Mouse (Mus musculus) adrenal gland, postnatal 14 days (tissue): Measurements from ENCODE around the gene Ubac1. TPM values are rescaled to one million over a fixed set of nuclear protein-coding genes. Genes with fewer than 3 reads are reported as not detected.

ENCODE experiments used
- DNase-seq: peaks from one replicate; pipeline ENCODE4 v3.0.0; 2021; ENCODE audit warnings: mixed read lengths
- long read RNA-seq, 2 experiments: library from polyadenylated mRNA; stranded (forward); transcript quantifications; one replicate each; pipeline ENCODE4 v2.0.0; 2021
- total RNA-seq: library from RNA; stranded (reverse); gene quantifications from 2 replicates; pipeline ENCODE4 v1.2.3, GENCODE M21; 2021

Ubac1 gene
- total RNA-seq, result 53.0 and 58.0 TPM in 2 replicates
- long read RNA-seq, experiment 1, transcript Ubac1-201 (10 exons, 1,852 nt), result major isoform, 70 of 92 reads
- long read RNA-seq, experiment 1, partial matches to known transcripts, result 2 of 92 reads
- long read RNA-seq, experiment 1, other reads (novel, unspliced or antisense), result 20 of 92 reads
- long read RNA-seq, experiment 2, transcript Ubac1-201 (10 exons, 1,852 nt), result major isoform, 57 of 81 reads
- long read RNA-seq, experiment 2, partial matches to known transcripts, result 5 of 81 reads
- long read RNA-seq, experiment 2, other reads (novel, unspliced or antisense), result 19 of 81 reads

GRCm38 (mm10) chr2:26021561-26022257, at the start of gene Ubac1:
Ubac1 (minus strand) TSS chr2:26021747.
- DNase-seq, result peak; percentile 95

- no peak for DNase-seq
Measured at GRCm38 (mm10) chr2:26068592-26068991, 47.0 kb upstream of the Ubac1 start.

GRCm38 (mm10) chr2:26068175-26068574, 46.6 kb upstream of the Ubac1 start:
- DNase-seq, result no peak

GRCm38 (mm10) chr2:26066527-26066926, 45.0 kb upstream of the Ubac1 start:
- DNase-seq, result no peak

GRCm38 (mm10) chr2:26062742-26063427, 41.3 kb upstream of the Ubac1 start:
- no peak for DNase-seq

- DNase-seq, result no peak
Measured at GRCm38 (mm10) chr2:26062241-26062640, 40.7 kb upstream of the Ubac1 start.

- DNase-seq, result no peak
Measured at GRCm38 (mm10) chr2:26061018-26061666, 39.6 kb upstream of the Ubac1 start.

GRCm38 (mm10) chr2:26057053-26057452, 35.5 kb upstream of the Ubac1 start:
- DNase-seq, result no peak

GRCm38 (mm10) chr2:26056226-26056625, 34.7 kb upstream of the Ubac1 start:
- no peak for DNase-seq

GRCm38 (mm10) chr2:26055747-26056102, 34.2 kb upstream of the Ubac1 start:
- no peak for DNase-seq

GRCm38 (mm10) chr2:26055046-26055746, 33.6 kb upstream of the Ubac1 start:
- peak; percentile 88 for DNase-seq

- DNase-seq, result no peak
Measured at GRCm38 (mm10) chr2:26052806-26053205, 31.3 kb upstream of the Ubac1 start.

- DNase-seq, result no peak
Measured at GRCm38 (mm10) chr2:26048816-26049215, 27.3 kb upstream of the Ubac1 start.

- DNase-seq, result no peak
Measured at GRCm38 (mm10) chr2:26044216-26044615, 22.7 kb upstream of the Ubac1 start.

GRCm38 (mm10) chr2:26042603-26043002, 21.1 kb upstream of the Ubac1 start:
- no peak for DNase-seq

GRCm38 (mm10) chr2:26041163-26041810, 19.7 kb upstream of the Ubac1 start:
- peak; percentile 20 for DNase-seq

- peak; percentile 68 for DNase-seq
Measured at GRCm38 (mm10) chr2:26039951-26040350, 18.4 kb upstream of the Ubac1 start.

GRCm38 (mm10) chr2:26037386-26037785, 15.8 kb upstream of the Ubac1 start:
- peak; percentile 35 for DNase-seq

GRCm38 (mm10) chr2:26034344-26035050, 12.9 kb upstream of the Ubac1 start:
- no peak for DNase-seq

GRCm38 (mm10) chr2:26030288-26030687, 8.7 kb upstream of the Ubac1 start:
- DNase-seq, result no peak
